Comparison of ENCODE assay signal across 8 mouse cellular contexts in the genomic region with DNA sequence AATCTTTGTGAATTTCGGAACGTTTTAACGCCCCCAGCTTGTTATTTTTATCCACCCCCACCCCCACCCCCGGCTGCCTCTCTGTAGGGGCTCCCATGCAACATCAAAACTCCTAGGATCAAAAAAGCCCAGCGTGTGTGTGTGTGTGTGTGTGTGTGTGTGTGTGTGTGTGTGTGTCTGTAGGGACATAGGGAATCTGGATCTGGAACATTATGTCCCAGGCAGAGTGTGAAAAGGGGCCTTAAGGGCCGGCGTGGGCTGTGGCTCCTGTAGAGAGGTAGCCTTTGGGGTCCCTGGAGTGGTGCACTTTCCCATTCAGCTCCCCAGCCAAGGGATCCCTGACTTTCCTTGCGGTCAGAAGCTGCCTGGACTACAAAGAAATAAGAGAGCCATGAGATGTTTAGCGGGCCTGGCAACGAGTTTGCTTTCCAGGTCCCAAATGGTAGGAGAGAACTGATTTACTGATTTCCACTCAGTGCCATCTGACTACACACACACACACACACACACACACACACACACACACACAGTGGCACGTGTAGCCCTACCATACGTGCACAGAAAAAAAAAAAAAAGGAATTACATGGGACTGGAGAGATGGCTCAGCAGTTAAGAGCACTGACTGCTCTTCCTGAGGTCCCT. TPM values are rescaled to one million over a fixed set of nuclear protein-coding genes. Genes with fewer than 3 reads are reported as not detected.
A peak's percentile ranks its signal among the peaks of the same experiment; 100 is the strongest.
DNase-seq lines count a peak whose midpoint lies in the region; ATAC-seq and TF ChIP-seq lines count a peak whose summit lies in the region.

No protein-coding gene starts in this region.

- peak overlapping the region; percentile 72 for H3K9ac ChIP-seq in heart, embryonic 12.5 days
- peak overlapping the region; percentile 82 for H3K9ac ChIP-seq in MEL (ENCODE audit: control insufficient read depth, low read depth, low read length, poor library complexity, severe bottlenecking)

- 31% methylated on average over 12 of the region's 12 CpGs for WGBS in heart, embryonic 12.5 days
- 38% methylated on average over 12 of the region's 12 CpGs for WGBS in limb, embryonic 10.5 days

- DNase-seq in heart, postnatal 36 days: no peak
- DNase-seq in MEL (ENCODE audit: low read depth, low spot score): no peak
- DNase-seq in frontal cortex, postnatal 36 days (ENCODE audit: low spot score in 2 of 2): peak; percentile 42 to 62
- no peak for DNase-seq in limb, embryonic 10.5 days (ENCODE audit: low spot score)
- DNase-seq in right cerebral cortex, postnatal 14 days: peak; percentile 63
- no peak for DNase-seq in embryo, embryonic 9.5 days (ENCODE audit: extremely low spot score)
- no peak for DNase-seq in c-Kit-positive CD71-positive TER-119-positive erythroid progenitor cells, embryonic 14.5 days (ENCODE audit: low spot score)

- H3K27ac ChIP-seq in heart, embryonic 12.5 days (ENCODE audit: poor library complexity, severe bottlenecking): peak overlapping the region; percentile 61
- no peak overlapping the region for H3K27ac ChIP-seq in MEL (ENCODE audit: control insufficient read depth, low read depth, low read length)
- H3K27ac ChIP-seq in limb, embryonic 10.5 days: peak overlapping the region; percentile 83

- TF ChIP-seq CTCF in MEL (IDR thresholded peaks at IDR 0.05 in 2 of 3, conservative IDR thresholded peaks at IDR 0.05 in 1 of 3; ENCODE audit: control insufficient read depth in 1 of 3, insufficient read depth in 1 of 3, low read depth in 2 of 3, low read length in 3 of 3, poor library complexity in 1 of 3, severe bottlenecking in 1 of 3): no peak

- no peak for ATAC-seq in heart, embryonic 12.5 days (ENCODE audit: insufficient number of reproducible peaks, low FRiP score)

- TF ChIP-seq POLR2A in MEL (IDR thresholded peaks at IDR 0.05; ENCODE audit: control insufficient read depth in 1 of 2, insufficient read depth in 1 of 2, low read depth in 1 of 2, low read length in 2 of 2, poor library complexity in 1 of 2): no peak

- peaks cover 43% of the 10 kb centered on the region for H3K36me3 ChIP-seq in heart, embryonic 12.5 days
- H3K36me3 ChIP-seq in MEL (ENCODE audit: control insufficient read depth in 1 of 2, insufficient read depth in 2 of 2, low read length in 2 of 2): no peaks in the 10 kb centered on the region; a peak in 1 of 4 replicates
- peaks cover 44% of the 10 kb centered on the region for H3K36me3 ChIP-seq in limb, embryonic 10.5 days

- no peaks in the 10 kb centered on the region for H3K9me3 ChIP-seq in heart, embryonic 12.5 days (replicated peaks)
- no peaks in the 10 kb centered on the region for H3K9me3 ChIP-seq in MEL (replicated peaks; ENCODE audit: insufficient read depth, low read length)
- H3K9me3 ChIP-seq in limb, embryonic 10.5 days (replicated peaks): no peaks in the 10 kb centered on the region

- H3K4me3 ChIP-seq in heart, embryonic 12.5 days: peak overlapping the region; percentile 58
- H3K4me3 ChIP-seq in MEL (ENCODE audit: control insufficient read depth in 1 of 2, insufficient read depth in 1 of 2, low read depth in 2 of 2, low read length in 2 of 2): peak overlapping the region; percentile 84
- H3K4me3 ChIP-seq in limb, embryonic 10.5 days: peak overlapping the region; percentile 51

- no peaks in the 10 kb centered on the region for H3K27me3 ChIP-seq in heart, embryonic 12.5 days (replicated peaks)
- no peaks in the 10 kb centered on the region for H3K27me3 ChIP-seq in MEL (ENCODE audit: control insufficient read depth in 1 of 2, insufficient read depth in 2 of 2, low read length in 2 of 2)
- H3K27me3 ChIP-seq in limb, embryonic 10.5 days (ENCODE audit: low read depth, poor library complexity, severe bottlenecking): no peaks in the 10 kb centered on the region

- peaks cover 17% of the 10 kb centered on the region for H3K4me1 ChIP-seq in heart, embryonic 12.5 days (replicated peaks)
- H3K4me1 ChIP-seq in MEL (ENCODE audit: control insufficient read depth in 1 of 2, insufficient read depth in 2 of 2, low read length in 2 of 2): no peaks in the 10 kb centered on the region; a peak in 1 of 4 replicates
- peaks cover 18% of the 10 kb centered on the region for H3K4me1 ChIP-seq in limb, embryonic 10.5 days

- no peaks in the 10 kb centered on the region for H3K79me2 ChIP-seq in MEL (ENCODE audit: control insufficient read depth, insufficient read depth, low read length, poor library complexity)

- intact Hi-C loops in heart, postnatal 36 days (cut with DNase I): no loop called here

- no peak for TF ChIP-seq EP300 in MEL (IDR thresholded peaks at IDR 0.05; ENCODE audit: low read depth in 1 of 2, low read length in 2 of 2)

- TF ChIP-seq RAD21 in MEL (IDR thresholded peaks at IDR 0.05; ENCODE audit: low read depth, low read length): no peak

- H3K4me2 ChIP-seq in heart, embryonic 12.5 days: peak overlapping the region; percentile 74

TF ChIP-seq in MEL, 35 proteins besides CTCF, POLR2A, EP300 and RAD21:
- TF ChIP-seq SMC3 (IDR thresholded peaks at IDR 0.05; ENCODE audit: low read depth, low read length): no peak
- TF ChIP-seq CHD2 (IDR thresholded peaks at IDR 0.05; ENCODE audit: low read length): no peak
- TF ChIP-seq MYC (IDR thresholded peaks at IDR 0.05; ENCODE audit: low read depth, low read length): no peak
- TF ChIP-seq MAZ (IDR thresholded peaks at IDR 0.05; ENCODE audit: low read depth, low read length): no peak
- no peak for TF ChIP-seq TAL1 (IDR thresholded peaks at IDR 0.05; ENCODE audit: low read length)

RNA-seq across cellular contexts. Expression of a gene that starts 10.1 kb away (rescaled TPM):
- polyA plus RNA-seq in heart, embryonic 12.5 days (2016; fragmentation: Nextera tagmentation; extraction: Ambion mirVana): 4.3 and 5.8 TPM in 2 replicates
- total RNA-seq in heart, postnatal 36 days (2021): 10 to 100 TPM; 20.0 to 21.2 TPM
- total RNA-seq in MEL (2012; rRNA removed): 66.8 and 75.4 TPM in 2 replicates
- 100 to 1,000 TPM in 1 of 2 experiments, not detected in 1; 150 TPM for polyA plus RNA-seq in MEL (2012; ENCODE audit: insufficient read depth in 1 of 2, insufficient read length in 2 of 2, low read depth in 1 of 2, low replicate concordance in 2 of 2, missing spikeins in 1 of 2)
- 3.7 and 4.6 TPM in 2 replicates for polyA plus RNA-seq in limb, embryonic 10.5 days (2016; fragmentation: Nextera tagmentation; extraction: Ambion mirVana)

RNA-seq across cellular contexts. Expression of a gene that starts 38.4 kb away (rescaled TPM):
- 3.1 and 4.4 TPM in 2 replicates for polyA plus RNA-seq in heart, embryonic 12.5 days (2016; fragmentation: Nextera tagmentation; extraction: Ambion mirVana)
- 1 to 10 TPM; 5.3 to 6.7 TPM for total RNA-seq in heart, postnatal 36 days (2021)
- total RNA-seq in MEL (2012; rRNA removed): 7.3 and 9.7 TPM in 2 replicates
- 10 to 100 TPM in 1 of 2 experiments, not detected in 1; 11.4 TPM for polyA plus RNA-seq in MEL (2012; ENCODE audit: insufficient read depth in 1 of 2, insufficient read length in 2 of 2, low read depth in 1 of 2, low replicate concordance in 2 of 2, missing spikeins in 1 of 2)
- 4.3 and 4.8 TPM in 2 replicates for polyA plus RNA-seq in limb, embryonic 10.5 days (2016; fragmentation: Nextera tagmentation; extraction: Ambion mirVana)

RNA-seq across cellular contexts. Expression of a gene that starts 45.7 kb away (rescaled TPM):
- polyA plus RNA-seq in heart, embryonic 12.5 days (2016; fragmentation: Nextera tagmentation; extraction: Ambion mirVana): 10.3 and 10.7 TPM in 2 replicates
- total RNA-seq in heart, postnatal 36 days (2021): 1 to 10 TPM; 2.1 to 2.6 TPM
- 10.9 and 13.4 TPM in 2 replicates for total RNA-seq in MEL (2012; rRNA removed)
- 10 to 100 TPM in 1 of 2 experiments, not detected in 1; 10.7 TPM for polyA plus RNA-seq in MEL (2012; ENCODE audit: insufficient read depth in 1 of 2, insufficient read length in 2 of 2, low read depth in 1 of 2, low replicate concordance in 2 of 2, missing spikeins in 1 of 2)
- 20.6 and 22.0 TPM in 2 replicates for polyA plus RNA-seq in limb, embryonic 10.5 days (2016; fragmentation: Nextera tagmentation; extraction: Ambion mirVana)

Comparison
In these comparisons a context has a peak if more than half of its experiments do, and no peak if none do; other contexts are left out.
1. DNase-seq: peak in frontal cortex, postnatal 36 days (2 of 2) and right cerebral cortex, postnatal 14 days (single experiment); none in heart, postnatal 36 days (0 of 2), MEL (single experiment), limb, embryonic 10.5 days (single experiment), embryo, embryonic 9.5 days (single experiment) and c-Kit-positive CD71-positive TER-119-positive erythroid progenitor cells, embryonic 14.5 days (single experiment).
2. Peak in every context shown above with its lines, with median percentiles within 50 percentile points of each other: H3K4me3 ChIP-seq.